Mouse (Mus musculus) hindbrain, embryonic 14.5 days (tissue): ENCODE results near the gene Usp37. TPM values are rescaled to one million over a fixed set of nuclear protein-coding genes. Genes with fewer than 3 reads are reported as not detected.
"Not testable (repeated sequence)": the region's sequence is repeated elsewhere in the genome, so short reads cannot be mapped to it uniquely, and the experiment has no call there.

Experiments
- ATAC-seq: fragments of 200-750 bp; cut with Nextera tagmentation; 2 replicates; pipeline ENCODE4 v1.8.0; 2017; ENCODE audit warnings: moderate number of reproducible peaks, mild to moderate bottlenecking, moderate TSS enrichment, moderate library complexity; ENCODE audit not compliant: low FRiP score
- DNase-seq: peaks from one replicate; pipeline ENCODE4 v3.0.0-alpha.2; 2015; ENCODE audit warnings: low spot score
- H3K27ac ChIP-seq: fragments of 300-500 bp; sonication (generic); 2 replicates; pipeline ENCODE4 v1.5.1; 2014; ENCODE audit warnings: mild to moderate bottlenecking, moderate library complexity
- H3K27me3 ChIP-seq: fragments of 300-500 bp; sonication (generic); 2 replicates; pipeline ENCODE4 v1.6.1; 2014; ENCODE audit warnings: mild to moderate bottlenecking, low read length, mixed read lengths; ENCODE audit not compliant: control insufficient read depth, insufficient read depth
- H3K36me3 ChIP-seq: fragments of 300-500 bp; sonication (generic); replicated peaks from 2 replicates; pipeline ENCODE4 v1.6.1; 2014; ENCODE audit not compliant: control insufficient read depth, insufficient read depth
- H3K4me1 ChIP-seq: fragments of 300-500 bp; sonication (generic); replicated peaks from 2 replicates; pipeline ENCODE4 v1.6.1; 2014; ENCODE audit warnings: antibody characterized with exemption, low read length, mixed read lengths; ENCODE audit not compliant: control insufficient read depth, insufficient read depth
- H3K4me2 ChIP-seq: fragments of 300-500 bp; sonication (generic); replicated peaks from 2 replicates; pipeline ENCODE4 v1.6.1; 2014; ENCODE audit warnings: mild to moderate bottlenecking, moderate library complexity
- H3K4me3 ChIP-seq: fragments of 300-500 bp; sonication (generic); replicated peaks from 2 replicates; pipeline ENCODE4 v1.5.1; 2014; ENCODE audit warnings: mild to moderate bottlenecking, low read length
- H3K9ac ChIP-seq: fragments of 300-500 bp; sonication (generic); 2 replicates; pipeline ENCODE4 v1.6.1; 2014
- H3K9me3 ChIP-seq: fragments of 300-500 bp; sonication (generic); 2 replicates; pipeline ENCODE4 v1.6.1; 2016; ENCODE audit warnings: low read length; ENCODE audit not compliant: control insufficient read depth
- WGBS: fragments of 180-500 bp; shearing (Covaris S2); extraction: QIAGEN DNeasy Blood & Tissue Kit; methylation state at CpG from one replicate; pipeline ENCODE4 v1.1.7; 2014; 5-methylcytosine and 5-hydroxymethylcytosine counted together
- polyA plus RNA-seq: library from polyadenylated mRNA; unstranded; fragments of >200 nt; fragmentation: Nextera tagmentation; extraction: Ambion mirVana; gene quantifications from 2 replicates; pipeline ENCODE4 v1.2.1, GENCODE M21; 2014

Gene Usp37
- polyA plus RNA-seq, 1 experiment from 2014 or later, result 26.5 TPM

DNA sequence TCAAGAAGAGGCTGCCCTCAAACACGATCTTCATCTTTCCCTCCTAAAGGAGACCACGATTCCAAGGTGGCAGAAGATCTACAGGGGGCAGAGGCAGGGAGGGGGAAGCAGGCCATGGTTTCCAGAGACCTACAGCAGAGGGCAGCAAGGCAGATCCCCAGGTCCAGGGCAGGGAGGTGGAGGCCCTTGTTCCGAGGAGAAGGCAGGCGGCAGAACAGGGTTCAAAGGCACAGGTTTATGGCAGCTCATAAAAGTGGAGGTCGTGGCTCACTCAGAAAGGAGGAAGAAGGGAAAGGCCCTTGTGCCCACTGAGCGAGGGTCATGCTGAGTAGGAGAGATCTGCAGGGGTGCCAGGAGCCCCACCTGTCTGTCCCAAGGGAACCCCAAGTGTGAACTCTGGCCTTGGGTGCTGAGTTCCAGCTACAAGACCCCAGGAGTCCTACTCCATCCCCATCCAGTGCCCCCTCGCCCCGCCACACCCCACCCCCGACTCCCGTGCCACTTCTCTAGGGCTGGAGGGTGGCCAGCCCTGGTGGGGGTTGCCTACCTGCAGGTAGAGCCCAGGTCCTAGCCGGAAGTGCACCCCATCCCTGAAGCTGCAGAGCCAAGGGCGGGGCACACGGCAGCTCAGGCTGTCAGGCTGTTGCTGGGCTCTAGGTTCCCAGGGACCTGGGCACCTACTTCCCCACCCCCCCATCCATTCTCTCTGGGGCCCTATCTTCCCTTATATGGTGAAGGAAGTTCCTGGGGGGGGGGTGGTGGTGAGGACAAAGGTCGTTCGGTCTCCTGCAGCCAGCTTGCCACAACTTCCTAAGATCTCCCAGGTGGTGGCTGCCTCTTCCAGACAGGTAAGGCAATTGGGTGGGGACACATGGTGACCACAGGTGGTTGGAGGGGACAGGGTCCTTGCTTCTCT, 135.2 kb downstream of the Usp37 start, which contains the start of gene Vil1:
Gene Vil1, plus strand, starts transcription at position 788 of the 916 bp plus-strand sequence.
- H3K9me3 ChIP-seq, result no peaks in the 10 kb centered on the region
- H3K4me3 ChIP-seq, result no peak within 1 kb of the TSS
- ATAC-seq (no peak), DNase-seq (no peak)
- no peaks in the 10 kb centered on the region for H3K4me1 ChIP-seq
- WGBS, result 65% methylated on average over 15 of the region's 15 CpGs
- H3K4me2 ChIP-seq, result no peak within 1 kb of the TSS
- no peak within 1 kb of the TSS for H3K9ac ChIP-seq
- H3K27me3 ChIP-seq, result no peaks in the 10 kb centered on the region
- no peaks in the 10 kb centered on the region for H3K36me3 ChIP-seq
- H3K27ac ChIP-seq, result no peak within 1 kb of the TSS

DNA sequence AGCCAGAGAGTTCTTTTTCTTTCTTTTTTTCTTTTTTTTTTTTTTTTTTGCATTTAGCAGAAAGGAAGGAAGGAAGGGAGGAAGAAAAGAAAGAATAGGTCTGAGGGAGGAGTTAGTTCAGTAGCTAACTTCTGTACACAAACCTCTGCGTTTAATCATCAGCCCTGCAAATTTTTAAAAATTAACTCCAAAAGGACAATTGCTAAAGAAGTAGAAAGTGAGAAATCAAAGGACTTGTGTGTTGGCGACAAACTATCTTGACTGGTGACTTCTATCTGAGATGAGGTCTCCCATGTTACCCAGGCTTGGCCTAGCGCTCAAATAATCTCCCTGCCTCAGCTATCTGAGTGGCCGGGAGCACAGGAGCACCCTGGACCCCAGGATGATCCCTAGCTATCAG, 139.9 kb downstream of the Usp37 start:
- H3K4me1 ChIP-seq, result no peaks in the 10 kb centered on the region
- no peaks in the 10 kb centered on the region for H3K9me3 ChIP-seq
- H3K36me3 ChIP-seq, result no peaks in the 10 kb centered on the region
- DNase-seq, result no peak
- H3K4me3 ChIP-seq, result no peak overlapping the region
- no peak overlapping the region for H3K4me2 ChIP-seq
- no peaks in the 10 kb centered on the region for H3K27me3 ChIP-seq
- WGBS, result 93% methylated on average over 4 of the region's 4 CpGs
- no peak for ATAC-seq
- H3K27ac ChIP-seq, result no peak overlapping the region
- no peak overlapping the region for H3K9ac ChIP-seq

DNA sequence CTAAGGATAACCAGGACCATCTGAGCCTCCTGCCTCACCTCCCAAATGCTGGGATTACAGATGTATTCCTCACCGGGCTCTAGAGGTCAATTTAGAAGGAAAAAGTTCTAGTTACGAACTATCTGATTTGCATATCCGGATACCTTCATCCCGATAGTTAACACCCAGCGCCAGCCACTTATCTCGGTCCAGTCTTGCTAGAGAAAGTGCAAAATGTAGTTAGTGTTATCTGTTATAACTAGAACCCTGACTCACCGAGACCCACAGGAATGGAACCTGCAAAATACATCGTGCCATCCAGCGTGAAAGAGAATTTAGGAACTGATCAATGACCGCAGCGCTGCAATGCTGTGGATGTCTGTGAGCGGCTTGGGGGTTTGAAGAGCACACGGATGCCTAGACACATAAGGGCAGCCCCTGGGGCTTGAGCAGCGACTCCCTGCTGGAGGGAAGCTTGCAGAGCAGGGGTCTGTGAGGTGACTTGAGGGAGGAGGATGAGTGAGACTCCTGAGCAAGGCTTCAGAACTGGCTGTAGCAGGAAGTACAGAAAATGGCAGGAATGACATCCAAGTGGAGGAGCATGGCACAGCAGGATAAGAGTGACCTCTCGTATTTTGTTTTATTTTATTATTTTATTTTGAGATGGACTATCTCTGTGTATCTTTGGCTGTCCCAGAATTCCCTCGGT, 142.9 kb downstream of the Usp37 start:
- no peaks in the 10 kb centered on the region for H3K9me3 ChIP-seq
- H3K4me3 ChIP-seq, result no peak overlapping the region
- ATAC-seq (no peak), DNase-seq (no peak)
- no peak overlapping the region for H3K27ac ChIP-seq
- WGBS, result 61% methylated on average over 16 of the region's 16 CpGs
- H3K4me1 ChIP-seq, result no peaks in the 10 kb centered on the region
- no peak overlapping the region for H3K4me2 ChIP-seq
- no peaks in the 10 kb centered on the region for H3K36me3 ChIP-seq
- no peak overlapping the region for H3K9ac ChIP-seq
- H3K27me3 ChIP-seq, result no peaks in the 10 kb centered on the region

DNA sequence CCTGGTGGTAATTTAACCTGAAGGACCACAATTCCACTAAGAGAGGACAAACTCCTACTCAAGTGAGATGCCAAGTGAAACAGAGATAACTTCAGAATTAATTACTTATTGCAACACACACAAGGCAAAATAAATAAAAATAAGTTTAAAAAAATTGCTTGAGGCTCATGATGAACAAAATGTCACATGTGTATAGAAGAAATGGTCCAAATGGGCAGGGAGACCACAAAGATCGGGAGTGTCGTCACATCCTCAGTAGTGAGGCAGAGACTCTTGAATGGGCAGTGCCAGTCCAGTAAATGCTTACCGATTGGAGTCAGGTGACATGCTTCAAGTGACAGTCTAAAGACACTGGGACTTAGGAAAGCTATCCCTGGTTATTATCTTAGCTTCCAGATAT, 143.6 kb downstream of the Usp37 start:
- H3K4me3 ChIP-seq, result no peak overlapping the region
- no peak overlapping the region for H3K9ac ChIP-seq
- no peaks in the 10 kb centered on the region for H3K36me3 ChIP-seq
- 84% methylated on average over 3 of the region's 3 CpGs for WGBS
- no peak overlapping the region for H3K4me2 ChIP-seq
- no peaks in the 10 kb centered on the region for H3K4me1 ChIP-seq
- ATAC-seq (no peak), DNase-seq (no peak)
- H3K27me3 ChIP-seq, result no peaks in the 10 kb centered on the region
- H3K27ac ChIP-seq, result no peak overlapping the region
- no peaks in the 10 kb centered on the region for H3K9me3 ChIP-seq

DNA sequence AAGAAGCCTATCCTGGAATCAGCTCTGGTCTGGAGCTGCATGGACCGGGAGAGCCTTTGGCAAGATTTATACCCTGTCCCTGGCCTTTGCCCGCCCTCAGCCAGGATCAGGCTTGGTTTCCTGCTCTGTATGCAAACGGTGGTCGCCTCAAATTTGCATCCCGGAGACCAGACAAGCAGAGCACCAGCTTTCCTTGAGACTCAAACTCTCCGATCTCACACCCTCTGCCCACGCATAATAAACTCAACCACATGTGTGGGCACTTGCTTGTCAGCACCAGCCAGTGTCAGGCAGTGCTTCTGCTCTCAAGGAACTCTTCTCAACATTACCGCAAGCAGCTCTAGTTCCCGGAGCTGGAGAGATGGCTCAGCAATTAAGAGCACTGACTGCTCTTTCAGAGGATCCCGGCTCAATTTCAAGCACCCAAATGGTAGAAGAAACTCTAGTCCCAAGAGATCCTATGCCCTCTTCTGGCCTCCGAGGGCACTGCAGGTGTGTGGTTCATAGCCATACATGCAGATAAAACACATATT, 146.1 kb downstream of the Usp37 start:
- H3K4me2 ChIP-seq, result peak overlapping the region; percentile 86
- ATAC-seq, result 0 out of 2 replicates have a peak, but pooled peaks have one; percentile 3
- H3K9ac ChIP-seq, result peak overlapping the region; percentile 60
- H3K27ac ChIP-seq, result no peak overlapping the region
- H3K4me3 ChIP-seq, result peak overlapping the region; percentile 42
- WGBS, result 5% methylated on average over 11 of the region's 11 CpGs
- no peaks in the 10 kb centered on the region for H3K9me3 ChIP-seq
- DNase-seq, result peak; percentile 34
- H3K4me1 ChIP-seq, result peaks cover 2% of the 10 kb centered on the region; the same call in 1 of the 2 replicates
- no peaks in the 10 kb centered on the region for H3K27me3 ChIP-seq
- peaks cover 12% of the 10 kb centered on the region; the same call in 1 of the 2 replicates for H3K36me3 ChIP-seq

DNA sequence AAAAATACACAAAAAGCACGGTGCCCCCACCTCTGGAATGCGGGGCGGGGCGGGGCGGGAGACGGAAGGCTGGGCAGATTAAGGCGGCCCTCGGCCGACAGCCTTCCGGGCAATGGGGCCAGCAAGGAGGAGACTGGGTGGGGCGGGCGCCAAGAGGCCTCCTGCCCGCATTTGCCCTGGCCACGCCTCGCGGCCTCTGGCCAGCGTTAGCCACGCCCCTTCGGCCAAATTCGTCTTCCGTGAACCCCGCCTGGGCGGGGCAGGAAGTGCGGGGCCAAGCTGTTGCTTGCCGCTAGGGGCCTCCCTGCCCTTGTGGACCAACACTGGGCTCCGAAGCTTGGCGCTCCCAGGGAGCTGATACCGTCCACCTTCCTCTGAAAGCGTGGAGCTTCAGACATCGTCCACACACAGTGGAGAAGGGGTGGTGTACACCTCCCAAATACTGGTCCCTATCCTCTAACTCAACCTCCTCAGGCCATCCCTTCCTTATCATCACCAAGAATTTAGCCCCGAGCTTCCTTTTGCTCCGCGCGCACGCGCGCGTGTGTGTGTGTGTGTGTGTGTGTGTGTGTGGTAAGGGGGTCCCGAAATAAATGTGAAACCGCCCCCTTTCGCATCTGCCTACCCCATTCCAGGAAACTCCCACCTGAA, 146.7 kb downstream of the Usp37 start:
- Histone ChIP-seq H3K9me3 (no peaks in the 10 kb centered on the region), H3K9ac (peak overlapping the region; percentile 60), H3K27me3 (no peaks in the 10 kb centered on the region), H3K4me3 (peak overlapping the region; percentile 42), H3K4me1 (peaks cover 8% of the 10 kb centered on the region), H3K27ac (peak overlapping the region; percentile 47; the same call in 1 of the 2 replicates), H3K4me2 (peak overlapping the region; percentile 86), H3K36me3 (peaks cover 12% of the 10 kb centered on the region; the same call in 1 of the 2 replicates)
- peak; percentile 90 for ATAC-seq
- DNase-seq, result peak; percentile 81
- WGBS, result under 1% methylated on average over 39 of the region's 41 CpGs

DNA sequence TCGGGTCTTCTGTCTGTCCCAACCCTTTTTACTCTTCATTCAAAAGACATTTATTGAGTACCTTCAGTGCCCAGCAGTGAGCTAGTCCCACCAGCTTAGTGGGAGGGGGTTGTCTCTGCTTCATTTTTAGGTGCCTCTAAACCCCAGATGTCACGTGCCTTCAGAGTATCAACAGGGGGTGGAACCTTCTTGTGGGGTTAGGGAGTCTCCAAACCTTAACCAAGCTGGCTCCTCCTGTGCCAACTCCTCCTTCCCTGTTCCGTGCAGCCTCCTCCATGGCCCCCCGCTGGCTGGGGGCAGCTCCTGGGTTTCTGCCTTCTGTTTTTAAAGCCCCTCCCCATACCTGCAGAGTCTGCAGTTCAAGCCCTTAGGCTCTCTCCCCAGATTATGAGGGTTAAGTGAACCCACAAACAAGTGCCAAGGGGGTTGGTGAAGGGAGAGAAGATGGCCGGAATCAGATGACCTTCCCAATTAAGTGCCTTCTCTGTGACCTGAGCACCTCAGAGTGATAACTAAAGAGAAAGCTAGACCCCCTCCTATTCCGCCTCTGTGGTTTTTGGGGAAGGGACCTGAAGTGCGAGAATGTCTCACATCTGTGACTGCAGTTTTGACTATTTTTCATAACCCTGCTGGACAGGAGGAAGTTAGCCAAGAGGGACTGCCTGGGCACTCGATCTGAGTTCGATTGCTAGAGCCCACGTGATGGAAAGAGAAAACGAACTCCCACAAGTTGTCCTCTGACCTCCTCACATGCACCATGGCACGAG, 147.4 kb downstream of the Usp37 start:
- ATAC-seq, H3K27me3 ChIP-seq: not testable (repeated sequence)

DNA sequence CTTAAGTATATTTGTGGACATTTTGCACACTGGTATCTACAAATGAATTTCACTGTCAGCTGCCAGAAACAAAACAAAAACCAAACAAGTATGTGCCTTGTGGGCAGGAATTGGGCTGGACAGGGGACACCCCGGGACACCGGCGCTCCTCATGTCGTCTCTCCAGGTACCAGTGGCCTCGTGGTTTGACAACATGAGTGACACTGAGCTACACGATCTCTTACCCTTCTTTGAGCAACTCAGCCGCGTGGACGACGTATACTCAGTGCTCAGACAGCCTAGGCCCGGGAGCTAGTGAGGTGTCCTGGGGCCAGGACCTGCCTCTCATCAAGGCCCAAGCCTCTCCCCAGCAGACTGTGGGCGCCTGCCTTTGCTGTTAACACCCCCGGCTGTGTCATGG, 148.8 kb downstream of the Usp37 start:
- no peak for ATAC-seq
- no peak for DNase-seq
- H3K27me3 ChIP-seq, result peaks cover 6% of the 10 kb centered on the region

More for the DNA sequence above, 147.4 kb downstream of the Usp37 start:
- H3K9me3 ChIP-seq, DNase-seq: not testable (repeated sequence)
- Histone ChIP-seq H3K27ac (0 out of 2 replicates have a peak overlapping the region, but pooled peaks have one; percentile 12), H3K4me1 (peaks cover 13% of the 10 kb centered on the region), H3K9ac (peak overlapping the region; percentile 60), H3K4me2 (peak overlapping the region; percentile 86), H3K36me3 (peaks cover 12% of the 10 kb centered on the region; the same call in 1 of the 2 replicates), H3K4me3 (peak overlapping the region; percentile 42)
- WGBS, result 11% methylated on average over 12 of the region's 12 CpGs

More for the DNA sequence above, 148.8 kb downstream of the Usp37 start:
- H3K4me1 ChIP-seq, result peaks cover 17% of the 10 kb centered on the region
- H3K36me3 ChIP-seq, result peaks cover 12% of the 10 kb centered on the region; the same call in 1 of the 2 replicates
- H3K4me2 ChIP-seq, result no peak overlapping the region
- H3K9me3 ChIP-seq, result no peaks in the 10 kb centered on the region
- WGBS, result 83% methylated on average over 12 of the region's 13 CpGs
- H3K9ac ChIP-seq, result no peak overlapping the region
- H3K4me3 ChIP-seq, result no peak overlapping the region
- no peak overlapping the region for H3K27ac ChIP-seq
